Mouse (Mus musculus) erythroblast, embryonic 14.5 days (primary cell): ENCODE data around the gene Chst13. TPM values are rescaled to one million over a fixed set of nuclear protein-coding genes. Genes with fewer than 3 reads are reported as not detected.

Source experiments
- H3K27me3 ChIP-seq: 2 replicates; pipeline ENCODE4 v1.6.1; 2012; ENCODE audit warnings: inconsistent platforms; ENCODE audit not compliant: control insufficient read depth
- H3K36me3 ChIP-seq: 2 replicates; pipeline ENCODE4 v1.6.1; 2012; ENCODE audit warnings: mild to moderate bottlenecking, inconsistent platforms; ENCODE audit not compliant: control insufficient read depth
- H3K4me1 ChIP-seq: 2 replicates; pipeline ENCODE4 v1.6.1; 2012; ENCODE audit warnings: inconsistent platforms; ENCODE audit not compliant: control insufficient read depth
- H3K4me3 ChIP-seq: replicated peaks from 2 replicates; pipeline ENCODE3; 2012; ENCODE audit warnings: moderate library complexity, mild to moderate bottlenecking, inconsistent platforms
- H3K9me3 ChIP-seq: 2 replicates; pipeline ENCODE4 v1.6.1; 2012; ENCODE audit warnings: low read length, inconsistent platforms, mixed read lengths; ENCODE audit not compliant: control insufficient read depth
- GATA1 ChIP-seq: IDR thresholded peaks from 2 replicates; pipeline ENCODE4 v1.6.1; 2012; ENCODE audit warnings: low read length, inconsistent platforms, mixed read lengths
- TAL1 ChIP-seq: IDR thresholded peaks from 3 replicates; pipeline ENCODE4 v1.6.1; 2012; ENCODE audit warnings: low read length, inconsistent platforms, mixed read lengths
- polyA plus RNA-seq: library from polyadenylated mRNA; stranded (reverse); fragments of >175 nt; gene quantifications from 2 replicates; pipeline ENCODE4 v1.2.3, GENCODE M21; 2012

Gene Chst13
- polyA plus RNA-seq, 1 experiment = not detected

DNA sequence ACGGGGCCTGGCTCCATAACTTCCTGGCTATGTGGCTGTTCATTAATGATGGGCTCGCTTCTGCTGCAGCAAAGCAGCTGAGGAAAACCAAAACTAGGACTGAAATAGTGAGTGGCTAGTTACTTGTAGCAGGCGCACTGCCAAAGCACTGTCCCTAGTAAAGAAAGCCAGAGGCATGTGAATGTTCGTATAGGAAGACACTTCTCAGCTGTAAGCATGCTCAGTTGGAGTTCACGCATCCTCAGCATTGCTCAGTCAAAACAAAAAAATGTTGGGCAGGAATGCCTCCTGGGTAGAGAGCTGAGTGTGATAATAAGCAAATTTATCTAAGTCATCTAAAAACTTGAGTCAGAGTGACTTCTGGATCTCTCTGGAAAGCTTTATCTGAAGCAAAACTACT, 33.2 kb upstream of the Chst13 start:
- H3K36me3 ChIP-seq = peaks cover 8% of the 10 kb centered on the region; the same call in 1 of the 2 replicates
- H3K4me1 ChIP-seq = no peaks in the 10 kb centered on the region
- no peaks in the 10 kb centered on the region for H3K27me3 ChIP-seq
- H3K9me3 ChIP-seq = no peaks in the 10 kb centered on the region
- no peak overlapping the region for H3K4me3 ChIP-seq
- TF ChIP-seq GATA1 = no peak
- TF ChIP-seq TAL1 = no peak

DNA sequence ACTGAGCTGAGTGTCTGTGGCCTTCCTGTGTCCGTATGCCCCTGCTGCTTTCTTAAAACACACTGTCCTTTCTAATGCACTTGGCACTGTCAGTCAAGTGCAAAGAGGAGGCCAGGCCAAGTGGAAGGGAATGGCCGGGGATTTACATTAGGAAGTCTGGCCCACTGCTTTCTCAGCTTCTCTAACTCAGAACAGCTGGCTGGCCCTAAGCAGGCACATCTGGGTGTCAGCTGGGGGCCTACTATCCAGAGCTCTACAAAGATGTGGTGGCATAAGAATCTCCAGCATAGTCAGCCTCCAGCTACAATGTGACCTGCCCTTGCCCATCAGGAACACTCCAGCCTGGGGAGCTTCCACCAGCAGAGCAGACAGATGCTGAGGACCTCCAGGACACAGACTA, 25.0 kb upstream of the Chst13 start:
- TF ChIP-seq GATA1 = no peak
- no peak for TF ChIP-seq TAL1
- Histone ChIP-seq H3K4me3 (no peak overlapping the region), H3K27me3 (no peaks in the 10 kb centered on the region), H3K4me1 (no peaks in the 10 kb centered on the region), H3K9me3 (no peaks in the 10 kb centered on the region), H3K36me3 (peaks cover 5% of the 10 kb centered on the region; the same call in 1 of the 2 replicates)

DNA sequence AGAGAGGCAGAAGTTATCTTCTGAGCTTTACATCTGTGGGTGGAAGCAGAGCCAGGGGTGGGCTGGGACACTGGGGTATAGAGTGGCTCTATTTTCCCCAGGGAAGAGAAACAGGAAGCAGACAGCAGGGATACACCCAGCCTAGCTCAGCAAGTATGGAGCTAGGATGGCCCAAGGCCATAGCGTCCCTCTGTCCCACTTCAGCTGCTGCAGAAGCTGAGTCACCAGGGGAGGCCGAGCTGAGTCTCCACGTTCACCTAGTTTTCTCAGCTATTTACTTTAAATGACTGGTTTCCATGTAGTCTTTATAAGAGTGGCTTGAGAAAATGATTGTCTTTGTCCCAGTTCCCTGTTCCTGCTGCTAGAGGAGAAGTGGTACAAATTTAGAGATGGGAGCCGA, 23.5 kb upstream of the Chst13 start:
- Histone ChIP-seq H3K36me3 (peaks cover 5% of the 10 kb centered on the region; the same call in 1 of the 2 replicates), H3K27me3 (no peaks in the 10 kb centered on the region), H3K4me1 (no peaks in the 10 kb centered on the region), H3K4me3 (no peak overlapping the region), H3K9me3 (no peaks in the 10 kb centered on the region)
- TF ChIP-seq TAL1 (no peak), GATA1 (no peak)

DNA sequence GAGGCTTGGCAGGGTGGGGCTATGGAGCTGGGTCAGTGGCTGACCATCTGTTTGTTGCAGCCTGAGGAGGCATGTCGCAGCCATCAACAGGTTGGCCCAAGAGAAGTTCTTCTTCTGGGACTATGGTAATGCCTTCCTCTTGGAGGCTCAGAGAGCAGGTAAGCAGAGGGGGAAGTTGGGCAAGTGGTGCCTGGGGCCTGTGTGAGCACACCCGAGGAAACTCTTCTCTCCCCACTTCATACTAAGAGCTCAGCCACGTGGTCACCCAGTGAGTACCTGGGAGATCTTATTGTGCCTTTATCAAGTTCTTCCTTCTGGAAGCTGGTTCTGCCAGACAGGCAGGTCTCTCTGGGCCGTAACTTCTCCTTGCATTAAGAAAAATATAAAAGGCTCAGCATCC, 22.2 kb upstream of the Chst13 start:
- Histone ChIP-seq H3K4me1 (no peaks in the 10 kb centered on the region), H3K36me3 (peaks cover 5% of the 10 kb centered on the region; the same call in 1 of the 2 replicates), H3K27me3 (no peaks in the 10 kb centered on the region), H3K4me3 (no peak overlapping the region), H3K9me3 (no peaks in the 10 kb centered on the region)
- TF ChIP-seq TAL1 (no peak), GATA1 (no peak)

DNA sequence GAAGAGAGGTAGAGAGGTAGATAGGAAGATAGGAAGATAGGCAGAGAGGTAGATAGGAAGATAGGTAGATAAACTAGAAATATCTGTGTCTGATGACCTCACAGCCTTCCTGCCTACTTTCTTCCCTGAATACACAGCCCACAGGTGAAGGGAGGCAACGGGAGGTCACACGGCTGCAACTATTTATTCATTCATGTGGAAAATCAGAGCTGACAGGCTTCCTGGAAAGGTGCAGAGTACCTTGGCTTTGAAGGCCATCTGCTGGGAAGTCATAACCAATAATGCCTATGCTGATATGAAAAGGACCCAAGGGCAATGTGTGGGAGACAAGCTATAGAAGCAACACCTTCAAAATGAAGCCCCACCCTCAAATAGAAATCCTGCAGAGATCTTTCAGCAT, 17.4 kb upstream of the Chst13 start:
- Histone ChIP-seq H3K9me3 (no peaks in the 10 kb centered on the region), H3K27me3 (no peaks in the 10 kb centered on the region), H3K4me3 (no peak overlapping the region), H3K36me3 (peaks cover 3% of the 10 kb centered on the region; the same call in 1 of the 2 replicates), H3K4me1 (no peaks in the 10 kb centered on the region)
- TF ChIP-seq GATA1 (no peak), TAL1 (no peak)

DNA sequence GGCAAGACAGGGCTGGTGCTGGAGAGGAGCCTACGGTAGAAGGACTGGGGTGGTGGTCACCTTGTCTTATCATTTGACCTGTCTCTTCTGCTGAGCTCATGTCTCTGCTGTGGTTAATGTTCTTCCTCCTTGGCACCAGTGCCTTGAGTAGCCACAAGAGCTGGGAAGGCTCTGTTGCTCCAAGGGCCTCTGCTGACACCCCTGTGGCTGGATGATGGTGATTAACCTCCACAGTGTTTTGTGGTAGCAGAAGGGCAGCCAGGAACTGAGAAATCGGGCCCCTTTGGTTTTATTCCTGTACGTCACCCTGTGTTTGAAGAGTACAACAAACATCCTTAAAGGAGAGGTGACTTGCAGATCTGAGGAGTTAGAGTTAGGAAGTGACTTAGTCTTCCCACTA, 9.3 kb upstream of the Chst13 start:
- Histone ChIP-seq H3K36me3 (no peaks in the 10 kb centered on the region; the same call in 1 of the 2 replicates), H3K4me3 (peak overlapping the region; percentile 41), H3K9me3 (no peaks in the 10 kb centered on the region), H3K27me3 (no peaks in the 10 kb centered on the region), H3K4me1 (no peaks in the 10 kb centered on the region)
- TF ChIP-seq GATA1 = no peak
- TF ChIP-seq TAL1 = no peak

DNA sequence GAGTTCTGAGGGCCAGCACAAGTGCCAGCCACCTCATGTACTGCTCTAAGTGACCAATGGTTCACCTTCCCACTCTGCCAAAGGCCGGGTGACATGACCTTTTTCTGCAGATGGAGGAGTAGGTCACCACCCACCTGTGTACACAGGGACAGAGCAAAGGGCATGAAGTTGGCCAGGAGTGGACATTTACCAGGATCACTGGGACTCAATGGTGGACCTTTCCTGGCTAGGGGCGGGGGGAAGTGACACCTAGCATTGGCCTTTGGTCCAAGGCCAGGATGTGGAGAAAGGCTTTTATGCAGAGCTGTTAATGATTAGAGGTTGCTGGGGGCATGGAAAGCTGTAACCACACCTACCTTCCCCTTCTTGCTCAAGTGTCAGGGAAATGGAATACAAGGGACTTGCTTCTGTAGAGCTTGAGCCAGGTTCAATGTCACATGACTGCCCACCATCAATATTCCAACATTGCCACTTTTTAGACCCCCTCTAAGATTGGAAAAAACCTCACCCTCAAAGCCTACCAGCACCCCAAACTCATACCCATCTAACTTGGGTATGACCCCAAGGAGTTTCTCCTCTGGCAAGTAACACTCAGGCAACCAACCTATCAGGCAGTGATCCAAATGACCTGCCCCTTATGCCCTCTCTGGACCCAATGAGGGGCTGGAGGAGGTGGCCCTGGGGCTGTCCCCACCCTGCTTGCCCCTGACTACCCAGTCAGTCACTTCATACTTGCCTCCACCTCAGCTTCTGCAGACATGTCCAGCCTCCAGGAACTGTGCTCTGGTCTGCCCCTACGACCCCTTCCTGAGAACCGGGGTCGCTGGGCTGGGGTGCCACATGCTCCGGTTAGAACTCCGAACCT, 7.8 kb upstream of the Chst13 start, which contains the start of gene Uroc1:
Uroc1 (plus strand) TSS at position 724 of the 865 bp plus-strand sequence.
- H3K4me3 ChIP-seq = peak within 1 kb of the TSS; percentile 41

DNA sequence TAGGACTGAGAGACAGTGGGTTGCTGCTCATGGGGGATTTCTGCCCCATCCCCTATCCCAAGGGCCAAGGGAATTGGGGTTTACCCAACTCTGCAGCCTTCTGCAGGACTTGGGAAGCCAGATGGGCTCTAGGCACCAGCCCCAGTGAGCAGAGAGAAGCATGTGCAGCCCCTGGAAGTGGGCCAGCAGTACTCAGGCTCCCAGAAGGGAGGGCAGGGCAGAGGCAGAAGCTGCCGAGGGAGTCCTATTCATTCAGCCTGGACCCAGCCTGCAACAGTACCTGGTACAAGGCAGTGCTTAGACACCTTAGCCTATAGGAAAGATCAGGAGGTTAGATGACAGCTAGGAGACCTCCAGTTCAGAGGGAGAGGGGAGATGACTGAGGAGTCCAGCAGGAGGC, 5.0 kb upstream of the Chst13 start:
- no peaks in the 10 kb centered on the region for H3K27me3 ChIP-seq

More for the DNA sequence above, 7.8 kb upstream of the Chst13 start, which contains the start of gene Uroc1:
- Histone ChIP-seq H3K4me1 (no peaks in the 10 kb centered on the region), H3K27me3 (no peaks in the 10 kb centered on the region), H3K9me3 (no peaks in the 10 kb centered on the region), H3K36me3 (no peaks in the 10 kb centered on the region)
- TF ChIP-seq TAL1 (no peak), GATA1 (no peak)

DNA sequence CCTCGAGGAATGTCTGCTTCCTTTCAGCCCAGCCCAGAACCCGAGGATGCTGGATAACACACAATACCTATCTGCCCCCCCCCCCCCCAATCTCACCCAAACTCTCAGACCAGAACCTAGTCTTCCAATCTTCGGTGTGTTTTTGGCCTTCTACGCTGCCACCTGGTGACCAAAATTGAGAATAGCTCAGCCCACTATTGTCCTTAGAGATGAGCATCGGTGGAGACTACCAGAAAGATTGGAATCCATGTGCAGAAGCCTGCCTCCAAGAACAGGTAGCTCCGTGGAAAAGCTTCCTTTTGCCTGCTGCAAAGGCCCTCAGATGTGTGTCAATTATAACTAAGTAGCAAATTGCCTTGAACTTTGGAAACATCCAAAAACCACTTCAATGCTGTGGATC, 2.7 kb upstream of the Chst13 start:
- Histone ChIP-seq H3K4me3 (no peak overlapping the region), H3K27me3 (no peaks in the 10 kb centered on the region), H3K9me3 (no peaks in the 10 kb centered on the region), H3K36me3 (no peaks in the 10 kb centered on the region), H3K4me1 (peaks cover 2% of the 10 kb centered on the region; the same call in 1 of the 2 replicates)
- TF ChIP-seq TAL1 = no peak

More for the DNA sequence above, 5.0 kb upstream of the Chst13 start:
- peaks cover under 1% of the 10 kb centered on the region; the same call in 1 of the 2 replicates for H3K4me1 ChIP-seq
- H3K4me3 ChIP-seq = no peak overlapping the region
- no peaks in the 10 kb centered on the region for H3K9me3 ChIP-seq
- TF ChIP-seq GATA1 (no peak), TAL1 (no peak)
- no peaks in the 10 kb centered on the region for H3K36me3 ChIP-seq
